Mouse (Mus musculus) MEL (cell line): ENCODE measurements at regions not wholly inside any gene's neighbourhood (a gene's known extent, or its start where the extent isn't known, plus 50 kb on each side); places are given as distances from the start of the nearest gene placed in this dataset.

Experiments used
- DNase-seq: peaks from one replicate; pipeline ENCODE4 v3.0.0; 2011; ENCODE audit warnings: low read depth, low spot score
- H3K27ac ChIP-seq: 2 replicates; pipeline ENCODE4 v1.5.1; 2012; ENCODE audit warnings: low read depth, mild to moderate bottlenecking, control low read depth, low read length, moderate library complexity; ENCODE audit not compliant: control insufficient read depth
- H3K27me3 ChIP-seq, 2 experiments: fragments of 150-350 bp in 1 of 2; sonication (generic) in 1 of 2; 2 replicates each; pipeline ENCODE4 v1.6.1; 2012; ENCODE audit warnings: low read length in 2 of 2, mild to moderate bottlenecking in 2 of 2, improper control_type of control experiment in 1 of 2, moderate library complexity in 1 of 2; ENCODE audit not compliant: insufficient read depth in 2 of 2, control insufficient read depth in 1 of 2
- H3K36me3 ChIP-seq, 2 experiments: 2 replicates each; pipeline ENCODE4 v1.6.1; 2012 to 2014; ENCODE audit warnings: low read length in 2 of 2, improper control_type of control experiment in 1 of 2, inconsistent platforms in 1 of 2, mild to moderate bottlenecking in 1 of 2; ENCODE audit not compliant: insufficient read depth in 2 of 2, control insufficient read depth in 1 of 2
- H3K4me1 ChIP-seq, 2 experiments: fragments of 150-350 bp in 1 of 2; sonication (generic) in 1 of 2; 2 replicates each; pipeline ENCODE4 v1.6.1; 2012; ENCODE audit warnings: low read length in 2 of 2, improper control_type of control experiment in 1 of 2, mild to moderate bottlenecking in 1 of 2; ENCODE audit not compliant: insufficient read depth in 2 of 2, control insufficient read depth in 1 of 2
- H3K4me3 ChIP-seq, 2 experiments: fragments of 150-350 bp in 1 of 2; sonication (generic) in 1 of 2; 2 replicates each; pipeline ENCODE4 v1.5.1; 2012; ENCODE audit warnings: low read depth in 2 of 2, low read length in 2 of 2, mild to moderate bottlenecking in 2 of 2, moderate library complexity in 2 of 2, control low read depth in 1 of 2, improper control_type of control experiment in 1 of 2; ENCODE audit not compliant: control insufficient read depth in 1 of 2, insufficient read depth in 1 of 2
- H3K79me2 ChIP-seq: 2 replicates; pipeline ENCODE4 v1.6.1; 2012; ENCODE audit warnings: mild to moderate bottlenecking, low read length, moderate library complexity; ENCODE audit not compliant: control insufficient read depth, poor library complexity, insufficient read depth
- H3K9ac ChIP-seq: 2 replicates; pipeline ENCODE4 v1.6.1; 2012; ENCODE audit warnings: low read depth, mild to moderate bottlenecking, control low read depth, low read length, moderate library complexity; ENCODE audit not compliant: control insufficient read depth, poor library complexity, severe bottlenecking
- H3K9me3 ChIP-seq: fragments of 150-350 bp; sonication (generic); replicated peaks from 2 replicates; pipeline ENCODE4 v1.6.1; 2012; ENCODE audit warnings: mild to moderate bottlenecking, low read length, improper control_type of control experiment, moderate library complexity; ENCODE audit not compliant: insufficient read depth
- BHLHE40 ChIP-seq: IDR thresholded peaks from 2 replicates; pipeline ENCODE4 v1.6.1; 2012; ENCODE audit warnings: low read depth, mild to moderate bottlenecking, inconsistent platforms, low read length, improper control_type of control experiment, borderline replicate concordance
- CHD2 ChIP-seq: IDR thresholded peaks from 2 replicates; pipeline ENCODE4 v1.6.1; 2011; ENCODE audit warnings: low read length, improper control_type of control experiment
- ELF1 ChIP-seq: IDR thresholded peaks from 2 replicates; pipeline ENCODE4 v1.6.1; 2014; ENCODE audit warnings: low read depth, mild to moderate bottlenecking, inconsistent platforms, low read length, improper control_type of control experiment, moderate library complexity
- EP300 ChIP-seq, 2 experiments: IDR thresholded peaks; 2 replicates each; pipeline ENCODE4 v1.6.1; 2011; ENCODE audit warnings: improper control_type of control experiment in 2 of 2, low read length in 2 of 2, low read depth in 1 of 2, mild to moderate bottlenecking in 1 of 2
- GATA1 ChIP-seq: IDR thresholded peaks from 2 replicates; pipeline ENCODE4 v1.6.1; 2011; ENCODE audit warnings: low read depth, low read length, improper control_type of control experiment
- MAFK ChIP-seq: IDR thresholded peaks from 2 replicates; pipeline ENCODE4 v1.6.1; 2011; ENCODE audit warnings: low read depth, mild to moderate bottlenecking, low read length, improper control_type of control experiment, borderline replicate concordance
- MAX ChIP-seq: IDR thresholded peaks from 2 replicates; pipeline ENCODE4 v1.6.1; 2011; ENCODE audit warnings: low read length, improper control_type of control experiment
- MAZ ChIP-seq: IDR thresholded peaks from 2 replicates; pipeline ENCODE4 v1.6.1; 2012; ENCODE audit warnings: low read depth, mild to moderate bottlenecking, inconsistent platforms, low read length, improper control_type of control experiment
- MXI1 ChIP-seq: IDR thresholded peaks from 2 replicates; pipeline ENCODE4 v1.6.1; 2011; ENCODE audit warnings: mild to moderate bottlenecking, low read depth, low read length, improper control_type of control experiment
- NELFE ChIP-seq: IDR thresholded peaks from 2 replicates; pipeline ENCODE4 v1.6.1; 2011; ENCODE audit warnings: low read depth, low read length, improper control_type of control experiment
- NRF1 ChIP-seq: IDR thresholded peaks from 2 replicates; pipeline ENCODE4 v1.6.1; 2014; ENCODE audit warnings: low read depth, mild to moderate bottlenecking, inconsistent platforms, low read length, improper control_type of control experiment, moderate library complexity; ENCODE audit not compliant: poor library complexity, insufficient read depth, severe bottlenecking
- POLR2AphosphoS5 ChIP-seq: IDR thresholded peaks from 2 replicates; pipeline ENCODE4 v1.6.1; 2012; ENCODE audit warnings: low read depth, borderline replicate concordance, mild to moderate bottlenecking, inconsistent platforms, low read length, moderate library complexity, mixed read lengths
- RCOR1 ChIP-seq: IDR thresholded peaks from 2 replicates; pipeline ENCODE4 v1.6.1; 2012; ENCODE audit warnings: low read depth, mild to moderate bottlenecking, inconsistent platforms, low read length, improper control_type of control experiment
- SMC3 ChIP-seq: IDR thresholded peaks from 2 replicates; pipeline ENCODE4 v1.6.1; 2011; ENCODE audit warnings: low read depth, low read length, improper control_type of control experiment
- TAL1 ChIP-seq: IDR thresholded peaks from 2 replicates; pipeline ENCODE4 v1.6.1; 2012; ENCODE audit warnings: mild to moderate bottlenecking, inconsistent platforms, low read length, moderate library complexity, mixed read lengths
- TBP ChIP-seq: IDR thresholded peaks from 2 replicates; pipeline ENCODE4 v1.8.0; 2011; ENCODE audit warnings: low read depth, low read length, improper control_type of control experiment
- UBTF ChIP-seq: IDR thresholded peaks from 2 replicates; pipeline ENCODE4 v1.6.1; 2012; ENCODE audit warnings: low read depth, mild to moderate bottlenecking, inconsistent platforms, low read length, improper control_type of control experiment, moderate library complexity, borderline replicate concordance; ENCODE audit not compliant: insufficient read depth
- USF1 ChIP-seq: IDR thresholded peaks from 2 replicates; pipeline ENCODE4 v1.6.1; 2014; ENCODE audit warnings: low read depth, mild to moderate bottlenecking, inconsistent platforms, low read length, improper control_type of control experiment, moderate library complexity
- USF2 ChIP-seq, 2 experiments: IDR thresholded peaks; 2 replicates each; pipeline ENCODE4 v1.6.1; 2011 to 2012; ENCODE audit warnings: improper control_type of control experiment in 2 of 2, low read length in 2 of 2, borderline replicate concordance in 1 of 2, inconsistent platforms in 1 of 2, low read depth in 1 of 2, mild to moderate bottlenecking in 1 of 2; ENCODE audit not compliant: insufficient read depth in 1 of 2
- ZKSCAN1 ChIP-seq: IDR thresholded peaks from 2 replicates; pipeline ENCODE4 v1.6.1; 2012; ENCODE audit warnings: low read depth, mild to moderate bottlenecking, inconsistent platforms, low read length, improper control_type of control experiment, moderate library complexity
- ZMIZ1 ChIP-seq: IDR thresholded peaks from 2 replicates; pipeline ENCODE4 v1.6.1; 2012; ENCODE audit warnings: low read depth, mild to moderate bottlenecking, inconsistent platforms, low read length, improper control_type of control experiment, moderate library complexity
- ZNF384 ChIP-seq: IDR thresholded peaks from 2 replicates; pipeline ENCODE4 v1.6.1; 2012; ENCODE audit warnings: low read depth, mild to moderate bottlenecking, inconsistent platforms, low read length, improper control_type of control experiment

GRCm38 (mm10) chr16:76532142-76532927 lies 158.7 kb upstream of the Nrip1 start (continued):
- TF ChIP-seq MAZ = no peak; the same call in 1 of the 2 replicates
- TF ChIP-seq ZNF384 = peak; percentile 48
- no peak for TF ChIP-seq SMC3

- Histone ChIP-seq H3K27ac (no peak overlapping the region), H3K27me3 (no peaks in the 10 kb centered on the region; a peak in 1 of 4 replicates), H3K79me2 (no peaks in the 10 kb centered on the region), H3K9me3 (no peaks in the 10 kb centered on the region), H3K4me1 (peaks cover 0 to 8% of the 10 kb centered on the region in 2 experiments; a peak in 2 of 4 replicates), H3K4me3 (no peak overlapping the region), H3K9ac (no peak overlapping the region), H3K36me3 (peaks cover 0 to 5% of the 10 kb centered on the region in 2 experiments; a peak in 2 of 4 replicates)
- no peak for DNase-seq
- TF ChIP-seq BHLHE40 = no peak
- no peak for TF ChIP-seq MAFK
- no peak for TF ChIP-seq TAL1
- TF ChIP-seq POLR2AphosphoS5 = no peak
- no peak for TF ChIP-seq ZKSCAN1
- TF ChIP-seq NRF1 = no peak
- no peak for TF ChIP-seq NELFE
- TF ChIP-seq USF2 (IDR thresholded peaks at IDR 0.05; ENCODE audit: borderline replicate concordance in 1 of 2, insufficient read depth in 1 of 2, low read depth in 1 of 2, low read length in 2 of 2) = no peak
- no peak for TF ChIP-seq MXI1
- no peak for TF ChIP-seq UBTF
- TF ChIP-seq MAX = no peak
- TF ChIP-seq RCOR1 = no peak
- no peak for TF ChIP-seq GATA1
- TF ChIP-seq CHD2 = no peak
- no peak for TF ChIP-seq EP300 (IDR thresholded peaks at IDR 0.05; ENCODE audit: low read depth in 1 of 2, low read length in 2 of 2)
- TF ChIP-seq ELF1 = no peak
- no peak for TF ChIP-seq TBP
- no peak for TF ChIP-seq USF1
- no peak for TF ChIP-seq MAZ
- no peak for TF ChIP-seq ZMIZ1
These were observed 157.3 kb upstream of the Nrip1 start for GRCm38 (mm10) chr16:76530886-76531285.
